Mouse (Mus musculus): Measurements from ENCODE around the gene Lcmt2. TPM values are rescaled to one million over a fixed set of nuclear protein-coding genes. Genes with fewer than 3 reads are reported as not detected.

The Lcmt2 gene
- polyA plus RNA-seq (2017; shearing (Covaris generic)), result 10 to 100 TPM; 18.4 to 29.0 TPM

DNA sequence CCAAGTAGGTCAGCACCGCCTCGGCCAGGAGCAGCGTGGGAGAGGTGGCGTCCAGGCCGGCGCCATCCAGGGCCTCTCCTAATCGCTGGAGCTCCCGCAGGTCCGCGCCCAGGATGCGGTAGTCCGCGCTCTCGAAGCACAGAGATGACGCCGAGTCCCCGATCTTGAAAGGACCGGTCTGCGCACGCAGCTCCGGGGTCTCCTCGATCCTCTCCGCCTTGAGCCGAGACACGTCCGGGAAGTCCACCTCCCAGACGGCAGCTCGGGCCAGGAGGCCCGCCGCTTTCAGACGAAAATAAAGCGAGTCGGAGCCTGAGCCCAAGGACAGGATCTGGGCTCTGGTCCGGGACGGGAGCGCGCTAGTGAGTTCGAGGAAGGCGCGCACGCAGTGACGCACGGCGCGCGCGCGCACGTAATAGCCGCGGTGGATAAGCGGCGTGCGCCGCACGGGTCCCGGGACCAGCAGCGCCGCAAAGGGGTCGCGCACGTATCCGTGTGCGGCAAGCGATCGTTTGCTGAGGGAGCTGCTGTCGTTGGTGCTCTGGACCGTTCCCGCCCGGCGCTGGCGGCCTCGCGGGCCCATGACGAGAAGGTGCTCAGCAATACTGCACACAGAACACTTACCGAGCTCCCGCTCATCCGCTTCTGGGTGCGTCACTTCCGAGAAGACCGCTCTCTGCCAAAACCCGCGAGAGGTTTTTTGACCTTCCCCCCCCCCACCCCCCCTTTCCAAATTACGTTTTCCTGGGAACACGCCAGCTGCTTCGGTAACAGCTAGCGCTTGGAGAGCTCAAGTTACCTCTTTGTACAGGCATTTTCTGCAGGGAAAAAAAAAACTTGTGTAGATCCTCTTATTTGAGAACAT is at the start of gene Lcmt2, which contains the start of gene Adal:
Gene Lcmt2, minus strand, starts transcription at position 636 of the 865 bp plus-strand sequence.
Gene Adal, plus strand, starts transcription at position 411 of the 865 bp plus-strand sequence.

DNA sequence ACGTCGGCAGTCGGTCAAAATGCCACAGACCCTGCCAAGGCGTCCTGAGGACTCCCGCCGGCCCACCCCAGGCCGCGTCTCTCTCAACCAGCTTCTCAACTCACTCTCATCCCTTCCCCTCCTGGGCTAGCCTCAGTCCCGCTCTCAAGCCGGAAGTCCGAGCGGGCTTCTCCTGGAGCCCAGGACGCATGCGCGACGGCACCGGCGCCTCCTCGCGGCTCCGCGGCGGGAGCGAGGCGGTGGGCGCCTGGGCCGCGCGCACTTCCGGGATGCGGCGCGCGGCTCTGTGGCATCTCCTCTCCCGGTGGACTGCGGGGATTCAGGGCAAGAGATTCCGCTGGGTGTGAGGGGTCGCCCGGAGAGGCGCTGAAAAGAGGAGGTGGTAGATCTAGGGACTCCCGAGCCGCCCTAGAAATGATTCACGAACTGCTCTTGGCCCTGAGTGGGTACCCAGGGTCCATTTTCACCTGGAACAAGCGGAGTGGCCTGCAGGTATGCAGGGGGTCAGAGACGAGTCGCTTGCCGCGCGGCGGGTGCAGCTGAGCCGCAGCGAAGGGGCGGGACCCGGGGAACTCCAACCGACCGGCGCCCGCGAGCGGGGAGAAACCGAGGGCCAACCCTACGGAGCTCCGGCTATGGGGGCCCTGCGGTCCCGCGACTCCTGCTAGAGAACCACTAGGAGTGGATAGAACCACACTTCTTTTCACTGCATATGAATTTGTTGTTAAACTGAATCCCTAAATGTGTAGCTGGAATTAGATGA is 30.7 kb upstream of the Lcmt2 start, which contains the start of gene Zscan29:
Gene Zscan29, minus strand, starts transcription at position 146 of the 763 bp plus-strand sequence.

DNA sequence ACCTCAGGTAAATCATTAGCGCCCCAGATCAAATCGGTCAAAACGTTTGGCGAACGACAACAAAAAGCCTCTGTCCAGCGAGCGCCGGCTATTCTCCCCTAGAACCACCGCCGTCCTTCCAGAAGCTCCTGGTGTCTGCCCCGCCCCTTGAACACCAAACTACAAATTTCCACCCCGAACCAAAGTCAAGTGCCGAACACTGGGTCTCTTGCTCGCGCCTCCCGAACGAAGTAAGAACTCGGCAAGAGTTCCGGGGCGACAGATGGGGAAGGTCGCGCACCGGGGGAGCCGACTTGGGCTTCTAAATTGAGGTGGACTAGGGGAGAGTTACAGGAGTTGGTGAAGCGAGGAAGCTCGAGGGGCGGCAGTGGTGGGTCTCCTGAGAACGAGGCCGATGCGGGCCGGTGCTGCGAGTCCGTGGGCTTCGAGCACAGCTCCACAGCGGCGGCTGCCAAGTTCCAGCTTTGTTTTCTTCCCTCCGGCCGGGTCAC is 30.1 kb upstream of the Lcmt2 start, which contains the start of gene Tubgcp4:
Gene Tubgcp4, plus strand, starts transcription at position 174 of the 491 bp plus-strand sequence.

DNA sequence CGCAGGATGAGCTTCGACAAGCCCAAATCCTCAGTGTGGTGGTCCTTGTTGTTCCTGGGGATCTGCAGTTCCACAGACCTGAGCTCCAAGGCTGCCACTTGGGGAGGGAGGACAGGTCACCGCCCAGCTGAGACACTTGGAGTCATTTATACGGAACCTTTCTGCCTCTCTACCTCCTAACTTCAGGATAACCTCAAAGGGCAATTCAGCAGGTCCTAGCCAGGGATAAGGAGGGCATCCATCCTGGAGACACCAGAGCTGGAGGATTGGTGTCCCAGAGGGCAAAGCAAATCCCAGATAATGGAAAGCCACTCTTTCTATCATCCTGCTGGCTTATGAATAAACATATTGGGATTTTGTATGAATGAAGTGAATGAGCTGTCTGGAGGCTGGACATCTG is 30.8 kb downstream of the Lcmt2 start, which contains the start of gene Tgm7:
Gene Tgm7, minus strand, starts transcription at position 101 of the 400 bp plus-strand sequence.

DNA sequence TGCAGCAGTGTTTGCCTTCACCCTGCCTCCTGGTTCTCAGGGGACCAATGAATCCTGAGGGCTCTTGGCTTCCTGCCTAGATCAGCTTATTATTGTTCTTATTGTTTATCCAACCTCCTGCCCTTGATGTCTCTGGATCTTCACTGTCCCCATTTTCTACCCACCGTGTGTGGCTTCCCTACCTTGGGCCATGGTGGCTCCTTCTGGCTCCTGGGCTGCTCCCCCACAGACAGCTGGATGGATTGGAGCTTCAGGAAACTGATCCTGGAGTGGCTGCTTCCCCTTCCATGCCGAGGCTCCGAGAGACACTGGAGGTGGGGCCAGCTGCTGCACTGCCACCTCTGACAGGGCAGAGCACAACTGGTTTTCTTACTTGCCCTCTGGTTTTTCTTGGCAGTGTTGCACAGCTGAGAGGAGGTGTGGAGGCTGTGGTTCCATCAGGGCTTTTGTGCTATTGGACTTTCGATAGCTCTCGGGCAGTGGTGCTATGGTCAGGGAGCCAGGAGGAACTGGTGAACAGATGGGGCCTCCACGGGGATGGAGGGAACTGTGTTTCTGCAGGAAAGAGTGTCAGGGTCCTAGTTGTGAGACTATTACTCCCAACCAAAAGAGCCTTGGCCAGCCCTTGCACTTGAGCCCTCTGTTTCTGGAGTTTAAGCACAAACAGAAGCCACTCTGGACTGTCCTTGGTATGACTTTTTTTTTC is 54.8 kb downstream of the Lcmt2 start, which contains the start of gene Tgm5:
Gene Tgm5, minus strand, starts transcription at position 362 of the 706 bp plus-strand sequence.

Other genes starting within 250 kb of the Lcmt2 start
- 10 to 100 TPM; 51.6 to 63.6 TPM for gene Ubr1, start 169.9 kb downstream of the Lcmt2 start, polyA plus RNA-seq (2017; shearing (Covaris generic))
- gene Tmem62, start 163.6 kb downstream of the Lcmt2 start, polyA plus RNA-seq (2017; shearing (Covaris generic)), result 10 to 100 TPM; 28.1 to 38.0 TPM
- gene Ccndbp1, start 132.2 kb downstream of the Lcmt2 start, polyA plus RNA-seq (2017; shearing (Covaris generic)), result 100 to 1,000 TPM; 137 to 151 TPM
- gene Epb42, start 103.6 kb downstream of the Lcmt2 start, polyA plus RNA-seq (2017; shearing (Covaris generic)), result under 1 TPM; 0.08 to 0.16 TPM
- gene Tgm5, start 54.8 kb downstream of the Lcmt2 start, polyA plus RNA-seq (2017; shearing (Covaris generic)), result under 1 TPM; 0.25 to 0.49 TPM
- under 1 TPM; 0.10 to 0.26 TPM for gene Tgm7, start 30.9 kb downstream of the Lcmt2 start, polyA plus RNA-seq (2017; shearing (Covaris generic))
- gene Adal, start 225 bp downstream of the Lcmt2 start, polyA plus RNA-seq (2017; shearing (Covaris generic)), result 10 to 100 TPM; 15.9 to 18.3 TPM
- 10 to 100 TPM; 76.3 to 77.3 TPM for gene Tubgcp4, start 30.0 kb upstream of the Lcmt2 start, polyA plus RNA-seq (2017; shearing (Covaris generic))
- gene Zscan29, start 30.5 kb upstream of the Lcmt2 start, polyA plus RNA-seq (2017; shearing (Covaris generic)), result 10 to 100 TPM; 36.3 to 41.3 TPM
- gene Trp53bp1, start 130.8 kb upstream of the Lcmt2 start, polyA plus RNA-seq (2017; shearing (Covaris generic)), result 10 to 100 TPM; 52.9 to 53.3 TPM
- gene Map1a, start 148.9 kb upstream of the Lcmt2 start, polyA plus RNA-seq (2017; shearing (Covaris generic)), result under 1 TPM; 0.18 to 0.20 TPM
- gene Ppip5k1, start 214.7 kb upstream of the Lcmt2 start, polyA plus RNA-seq (2017; shearing (Covaris generic)), result 10 to 100 TPM; 11.5 to 20.2 TPM
- gene Ckmt1, start 217.1 kb upstream of the Lcmt2 start, polyA plus RNA-seq (2017; shearing (Covaris generic)), result 1 to 10 TPM in 1 of 2 experiments, under 1 TPM in 1; 0.73 to 3.3 TPM
- gene Strc, start 246.5 kb upstream of the Lcmt2 start, polyA plus RNA-seq (2017; shearing (Covaris generic)), result under 1 TPM in 1 of 2 experiments, not detected in 1; 0.21 TPM

Data from inflammation-experienced regulatory T-cells (primary cell).